Mouse (Mus musculus) midbrain, embryonic 16.5 days (tissue): Measurements from ENCODE around the gene Klhdc8b. TPM values are rescaled to one million over a fixed set of nuclear protein-coding genes. Genes with fewer than 3 reads are reported as not detected.

Experiments used
- polyA plus RNA-seq: library from polyadenylated mRNA; unstranded; fragments of >200 nt; fragmentation: Nextera tagmentation; extraction: Ambion mirVana; gene quantifications from 2 replicates; pipeline ENCODE4 v1.2.1, GENCODE M21; 2015

The Klhdc8b gene
- polyA plus RNA-seq, 1 experiment from 2014 or later: 72.6 TPM

Other genes with a start within 250 kb of the Klhdc8b start
- gene Dag1, start 197.6 kb downstream of the Klhdc8b start, polyA plus RNA-seq: 67.9 and 79.5 TPM in 2 replicates
- 149 and 163 TPM in 2 replicates for gene Nicn1, start 171.2 kb downstream of the Klhdc8b start, polyA plus RNA-seq
- 30.2 and 33.6 TPM in 2 replicates for gene Amt, start 164.7 kb downstream of the Klhdc8b start, polyA plus RNA-seq
- gene Rhoa, start 155.5 kb downstream of the Klhdc8b start, polyA plus RNA-seq: 273 and 286 TPM in 2 replicates
- 47.9 and 49.2 TPM in 2 replicates for gene Tcta, start 155.4 kb downstream of the Klhdc8b start, polyA plus RNA-seq
- gene Gpx1, start 122.7 kb downstream of the Klhdc8b start, polyA plus RNA-seq: 434 and 456 TPM in 2 replicates
- gene Usp4, start 113.7 kb downstream of the Klhdc8b start, polyA plus RNA-seq: 126 and 142 TPM in 2 replicates
- gene 1700102P08Rik, start 68.8 kb downstream of the Klhdc8b start, polyA plus RNA-seq: 2.3 and 2.5 TPM in 2 replicates
- 1.7 and 2.6 TPM in 2 replicates for gene Ccdc36, start 33.1 kb downstream of the Klhdc8b start, polyA plus RNA-seq
- gene BC048562, start 25.1 kb downstream of the Klhdc8b start, polyA plus RNA-seq: not detected in 2 replicates
- 65.2 and 69.3 TPM in 2 replicates for gene Ccdc71, start 1.1 kb downstream of the Klhdc8b start, polyA plus RNA-seq
- 18.6 and 19.3 TPM in 2 replicates for gene Lamb2, start 18.2 kb upstream of the Klhdc8b start, polyA plus RNA-seq
- gene Usp19, start 29.0 kb upstream of the Klhdc8b start, polyA plus RNA-seq: 68.6 and 71.5 TPM in 2 replicates
- 56.6 and 68.2 TPM in 2 replicates for gene Qars, start 46.1 kb upstream of the Klhdc8b start, polyA plus RNA-seq
- gene Qrich1, start 55.2 kb upstream of the Klhdc8b start, polyA plus RNA-seq: 119 and 132 TPM in 2 replicates
- 92.7 and 93.9 TPM in 2 replicates for gene Impdh2, start 98.7 kb upstream of the Klhdc8b start, polyA plus RNA-seq
- 77.2 and 79.4 TPM in 2 replicates for gene Ndufaf3, start 105.9 kb upstream of the Klhdc8b start, polyA plus RNA-seq
- gene Dalrd3, start 108.3 kb upstream of the Klhdc8b start, polyA plus RNA-seq: 350 and 361 TPM in 2 replicates
- 420 and 427 TPM in 2 replicates for gene Wdr6, start 117.2 kb upstream of the Klhdc8b start, polyA plus RNA-seq
- 39.2 and 43.1 TPM in 2 replicates for gene P4htm, start 136.1 kb upstream of the Klhdc8b start, polyA plus RNA-seq
- 48.8 and 50.4 TPM in 2 replicates for gene Arih2, start 187.8 kb upstream of the Klhdc8b start, polyA plus RNA-seq
- gene Slc25a20, start 200.5 kb upstream of the Klhdc8b start, polyA plus RNA-seq: 44.9 and 45.2 TPM in 2 replicates
- 57.3 and 69.1 TPM in 2 replicates for gene Prkar2a, start 227.7 kb upstream of the Klhdc8b start, polyA plus RNA-seq